7 mouse cellular contexts compared by ENCODE assay signal in the genomic region with DNA sequence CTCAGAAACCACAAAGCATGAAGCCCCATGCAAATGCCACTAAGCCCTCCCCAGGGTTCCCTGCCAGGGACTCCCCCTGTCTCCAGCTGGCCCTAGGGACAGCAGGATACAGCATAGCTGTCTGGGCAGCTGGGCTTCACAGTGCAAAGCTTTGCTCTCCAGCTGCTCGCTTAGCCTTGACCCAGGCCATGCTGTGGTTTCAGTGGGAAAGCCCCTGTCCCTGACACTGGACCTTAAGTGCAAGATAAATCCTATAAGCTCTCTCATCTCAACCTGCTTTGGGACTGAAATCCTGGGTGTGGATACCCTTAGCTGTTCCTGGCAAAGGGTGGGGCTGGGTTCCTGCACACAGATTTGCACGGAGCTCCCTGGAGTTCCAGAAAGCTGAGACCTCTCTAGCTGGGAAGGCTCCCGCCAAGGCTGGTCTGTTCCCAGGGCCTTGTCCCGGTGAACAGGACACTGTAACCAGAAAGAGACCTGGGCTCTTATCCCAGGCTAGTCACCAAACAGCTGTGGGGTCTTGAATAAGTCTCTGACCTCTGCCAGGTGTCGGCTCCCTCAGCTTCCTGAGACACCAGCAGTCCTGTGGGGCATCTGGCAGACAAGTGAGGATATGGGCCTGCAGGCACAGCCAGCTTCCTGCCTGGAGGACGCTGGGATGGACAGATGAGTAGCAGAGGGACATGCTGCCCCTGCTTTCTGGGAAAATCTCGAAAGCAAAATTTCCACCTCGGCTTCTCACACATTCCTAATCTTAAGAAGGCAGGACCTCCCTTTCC.
DNase-seq lines count a peak whose midpoint lies in the region; ATAC-seq lines count a peak whose summit lies in the region.

No protein-coding gene starts in this region.

- H3K9me3 ChIP-seq in hindbrain, embryonic 12.5 days (replicated peaks), result no peaks in the 10 kb centered on the region
- no peaks in the 10 kb centered on the region for H3K9me3 ChIP-seq in hindbrain, embryonic 11.5 days (ENCODE audit: control insufficient read depth, low read length)
- H3K9me3 ChIP-seq in limb, embryonic 13.5 days, result no peaks in the 10 kb centered on the region
- no peaks in the 10 kb centered on the region for H3K9me3 ChIP-seq in forebrain, embryonic 13.5 days (replicated peaks)

- no peaks in the 10 kb centered on the region for H3K27me3 ChIP-seq in hindbrain, embryonic 12.5 days
- H3K27me3 ChIP-seq in hindbrain, embryonic 11.5 days (ENCODE audit: control insufficient read depth, insufficient read depth, low read length), result no peaks in the 10 kb centered on the region
- H3K27me3 ChIP-seq in limb, embryonic 13.5 days, result peaks cover 2% of the 10 kb centered on the region; the same call in 1 of the 2 replicates
- H3K27me3 ChIP-seq in forebrain, embryonic 13.5 days, result no peaks in the 10 kb centered on the region

- H3K9ac ChIP-seq in hindbrain, embryonic 12.5 days, result no peak overlapping the region
- no peak overlapping the region for H3K9ac ChIP-seq in hindbrain, embryonic 11.5 days (ENCODE audit: low read depth, low read length)
- H3K9ac ChIP-seq in limb, embryonic 13.5 days, result no peak overlapping the region
- no peak overlapping the region for H3K9ac ChIP-seq in forebrain, embryonic 13.5 days

- H3K4me3 ChIP-seq in hindbrain, embryonic 12.5 days, result no peak overlapping the region
- no peak overlapping the region for H3K4me3 ChIP-seq in hindbrain, embryonic 11.5 days (ENCODE audit: low read depth, low read length)
- no peak overlapping the region for H3K4me3 ChIP-seq in limb, embryonic 13.5 days
- H3K4me3 ChIP-seq in forebrain, embryonic 13.5 days, result no peak overlapping the region

- H3K4me2 ChIP-seq in hindbrain, embryonic 12.5 days (replicated peaks), result no peak overlapping the region
- H3K4me2 ChIP-seq in hindbrain, embryonic 11.5 days (replicated peaks; ENCODE audit: low read depth, low read length), result no peak overlapping the region
- no peak overlapping the region for H3K4me2 ChIP-seq in limb, embryonic 13.5 days (replicated peaks)
- no peak overlapping the region for H3K4me2 ChIP-seq in forebrain, embryonic 13.5 days

- ATAC-seq in hindbrain, embryonic 12.5 days (ENCODE audit: low FRiP score), result 0 out of 2 replicates have a peak, but pooled peaks have one; percentile 27
- ATAC-seq in hindbrain, embryonic 11.5 days (ENCODE audit: low FRiP score), result no peak
- ATAC-seq in limb, embryonic 13.5 days (ENCODE audit: low FRiP score, low read depth), result peak; percentile 62
- ATAC-seq in forebrain, embryonic 13.5 days, result no peak

- no peak for DNase-seq in hindbrain, embryonic 11.5 days (ENCODE audit: low spot score)
- peak; percentile 18 to 28 for DNase-seq in spleen, adult 18-20 months
- DNase-seq in spleen, adult 12 weeks (ENCODE audit: low spot score), result no peak
- DNase-seq in thymus, postnatal 0 days (ENCODE audit: low spot score), result no peak

- no peak overlapping the region for H3K27ac ChIP-seq in hindbrain, embryonic 12.5 days
- no peak overlapping the region for H3K27ac ChIP-seq in hindbrain, embryonic 11.5 days (ENCODE audit: low read depth, low read length)
- no peak overlapping the region for H3K27ac ChIP-seq in limb, embryonic 13.5 days
- no peak overlapping the region for H3K27ac ChIP-seq in forebrain, embryonic 13.5 days

- WGBS in hindbrain, embryonic 12.5 days, result 61% methylated on average over 8 of the region's 8 CpGs
- 53% methylated on average over 8 of the region's 8 CpGs for WGBS in hindbrain, embryonic 11.5 days
- WGBS in limb, embryonic 13.5 days, result 45% methylated on average over 8 of the region's 8 CpGs
- 65% methylated on average over 8 of the region's 8 CpGs for WGBS in forebrain, embryonic 13.5 days

- H3K36me3 ChIP-seq in hindbrain, embryonic 12.5 days, result no peaks in the 10 kb centered on the region
- H3K36me3 ChIP-seq in hindbrain, embryonic 11.5 days (ENCODE audit: control insufficient read depth, insufficient read depth, low read length), result no peaks in the 10 kb centered on the region
- no peaks in the 10 kb centered on the region for H3K36me3 ChIP-seq in limb, embryonic 13.5 days
- H3K36me3 ChIP-seq in forebrain, embryonic 13.5 days (ENCODE audit: poor library complexity, severe bottlenecking), result no peaks in the 10 kb centered on the region

- peaks cover 20% of the 10 kb centered on the region for H3K4me1 ChIP-seq in hindbrain, embryonic 12.5 days
- 0 out of 2 replicates have a peak, but pooled peaks cover 2% of the 10 kb centered on the region for H3K4me1 ChIP-seq in hindbrain, embryonic 11.5 days (replicated peaks; ENCODE audit: control insufficient read depth, insufficient read depth, low read length)
- H3K4me1 ChIP-seq in limb, embryonic 13.5 days, result peaks cover 32% of the 10 kb centered on the region
- 0 out of 2 replicates have a peak, but pooled peaks cover 8% of the 10 kb centered on the region for H3K4me1 ChIP-seq in forebrain, embryonic 13.5 days

Comparison
In these comparisons a context has a peak if more than half of its experiments do, and no peak if none do; other contexts are left out.
1. ATAC-seq: peak in hindbrain, embryonic 12.5 days (single experiment) and limb, embryonic 13.5 days (single experiment); none in hindbrain, embryonic 11.5 days (single experiment) and forebrain, embryonic 13.5 days (single experiment).
2. DNase-seq: peak in spleen, adult 18-20 months (2 of 2); none in hindbrain, embryonic 11.5 days (single experiment), spleen, adult 12 weeks (single experiment) and thymus, postnatal 0 days (single experiment).